Mouse (Mus musculus): ENCODE results near the gene BC055324.

- TF ChIP-seq POLR2A (IDR thresholded peaks at IDR 0.05; ENCODE audit: insufficient read depth, low read depth, low read length): no peak
- TF ChIP-seq CTCF (IDR thresholded peaks at IDR 0.05; ENCODE audit: insufficient read depth, low read depth, low read length): no peak
These were observed 94.4 kb downstream of the BC055324 start for GRCm38 (mm10) chr1:163900168-163900567.
